Mouse (Mus musculus) spleen, postnatal 10 days (tissue): Measurements from ENCODE around the gene Kcnab1.

Experiments used
- DNase-seq, 2 experiments: peaks; one replicate each; pipeline ENCODE4 v3.0.0; 2021 to 2022; ENCODE audit warnings: low spot score in 2 of 2

Kcnab1 gene

DNA sequence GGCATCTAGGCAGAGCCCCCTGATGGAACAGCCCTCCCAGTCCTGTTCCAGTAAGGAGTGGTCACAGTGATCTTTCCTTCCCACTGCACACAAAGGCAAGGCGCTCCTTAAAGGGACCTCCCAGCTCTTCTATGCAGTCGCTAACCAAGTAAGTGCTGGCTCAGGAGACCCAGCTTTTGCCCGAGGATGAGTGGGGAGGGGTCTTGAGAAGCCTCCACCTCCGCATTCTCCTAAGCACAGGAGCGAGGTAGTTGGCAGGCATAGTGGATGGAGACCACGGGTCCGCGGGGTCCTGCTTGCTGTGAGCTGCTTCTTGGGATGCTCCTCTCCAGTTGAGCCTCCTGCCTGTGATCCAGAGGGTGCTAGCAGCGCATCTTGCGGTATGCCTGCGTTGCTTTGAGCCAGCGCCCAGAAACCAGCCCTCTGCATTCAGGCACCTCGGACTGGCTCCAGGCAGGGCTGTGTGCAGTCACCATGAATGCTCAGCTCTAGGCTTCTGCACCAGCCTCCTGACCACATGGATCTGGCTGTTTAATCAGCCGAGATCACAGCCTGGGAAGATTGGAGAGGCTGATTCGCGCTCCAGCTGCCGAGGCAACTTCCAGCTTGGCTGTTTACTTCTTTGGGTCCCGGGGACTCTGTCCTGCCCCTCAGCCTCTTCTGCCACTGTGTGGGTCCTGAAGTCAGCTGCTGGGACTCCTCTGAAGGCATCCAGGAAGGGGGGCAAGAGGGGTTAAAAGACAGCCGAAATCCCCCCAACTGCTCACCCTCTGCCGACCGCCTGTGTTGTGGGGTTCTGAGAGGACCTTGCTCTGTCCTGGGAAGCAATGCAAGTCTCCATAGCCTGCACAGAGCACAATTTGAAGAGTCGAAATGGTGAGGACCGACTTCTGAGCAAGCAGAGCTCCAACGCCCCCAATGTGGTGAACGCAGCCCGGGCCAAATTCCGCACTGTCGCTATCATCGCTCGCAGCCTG is at the start of gene Kcnab1:
Kcnab1 (plus strand) TSS at position 440 of the 977 bp plus-strand sequence.
- DNase-seq, result no peak

DNA sequence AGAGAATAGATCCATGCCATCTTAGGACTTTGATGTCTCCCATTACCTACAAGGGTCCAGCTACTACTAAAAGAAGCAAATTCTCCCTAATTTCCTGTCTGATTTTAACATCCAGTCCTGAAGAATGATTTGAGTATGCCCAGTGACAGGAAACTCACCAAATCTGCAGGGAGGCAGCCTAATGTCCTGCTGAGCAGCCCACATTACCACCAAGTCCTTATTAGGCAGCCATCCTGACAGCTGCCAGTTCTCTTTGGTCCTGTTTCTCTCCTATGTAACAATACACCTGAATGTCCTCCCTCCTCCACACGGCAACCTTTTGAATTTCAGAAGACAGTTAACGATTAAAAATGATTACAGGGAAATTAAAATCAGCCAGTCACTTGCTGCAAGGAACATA is 20.9 kb upstream of the Kcnab1 start:
- DNase-seq, result no peak

DNA sequence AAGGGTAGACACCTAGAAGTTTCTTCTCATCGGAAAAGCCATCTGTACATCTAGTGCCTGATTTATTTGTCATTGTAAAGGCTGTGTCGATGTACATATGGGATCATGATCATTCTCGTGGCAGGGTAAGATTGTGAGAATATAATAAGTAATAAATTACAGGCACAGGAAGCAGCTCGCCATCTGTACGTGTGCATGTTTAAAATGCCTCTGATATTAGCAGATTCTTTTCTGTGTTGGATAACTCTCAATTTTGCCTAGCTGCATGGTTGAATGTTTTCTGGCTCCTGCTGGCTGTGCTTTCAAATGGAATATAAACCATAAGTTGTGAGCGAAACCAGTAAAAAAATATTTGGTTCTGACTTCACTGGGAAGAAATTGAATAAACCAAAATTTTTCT is 5.1 kb upstream of the Kcnab1 start:
- no peak for DNase-seq

DNA sequence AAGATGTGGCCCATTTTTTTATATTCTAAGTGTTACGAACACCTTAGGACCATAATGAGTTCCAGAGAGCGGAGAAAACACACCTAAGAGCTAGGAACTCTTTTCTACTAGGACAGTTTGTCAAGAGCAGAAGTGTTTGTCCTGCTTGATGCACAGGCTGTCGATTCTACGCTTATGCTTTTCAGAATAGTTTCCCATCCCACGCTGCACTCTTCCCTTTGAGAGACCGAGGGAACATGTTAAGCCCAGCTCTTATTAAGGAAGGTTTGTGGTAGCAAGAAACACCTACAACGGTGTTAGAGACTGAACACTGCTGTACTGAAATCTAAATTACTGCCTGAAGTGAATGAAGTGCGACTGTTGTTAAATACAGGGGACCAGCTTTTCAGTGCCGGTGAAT is 1.0 kb downstream of the Kcnab1 start:
- no peak for DNase-seq

DNA sequence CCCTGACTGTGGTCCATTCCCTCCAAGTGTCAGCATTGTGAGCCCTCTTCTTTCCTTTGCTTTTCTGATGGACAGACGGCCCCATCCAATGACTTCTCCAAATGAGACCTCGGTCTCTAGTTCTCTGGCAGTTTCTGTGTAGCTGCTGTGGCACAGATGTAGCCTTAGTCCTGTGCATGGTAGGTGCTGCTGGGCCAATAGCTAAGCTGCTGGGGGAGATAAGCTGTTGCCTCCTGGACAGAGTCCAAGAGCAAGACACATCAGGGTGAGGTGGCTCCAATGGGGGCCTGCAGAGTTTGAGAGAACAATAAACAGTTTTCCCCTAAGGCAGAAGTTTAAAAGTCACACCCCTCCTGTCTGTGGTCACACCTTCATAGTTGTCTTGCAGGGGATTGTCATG is 2.0 kb downstream of the Kcnab1 start:
- DNase-seq, result no peak

DNA sequence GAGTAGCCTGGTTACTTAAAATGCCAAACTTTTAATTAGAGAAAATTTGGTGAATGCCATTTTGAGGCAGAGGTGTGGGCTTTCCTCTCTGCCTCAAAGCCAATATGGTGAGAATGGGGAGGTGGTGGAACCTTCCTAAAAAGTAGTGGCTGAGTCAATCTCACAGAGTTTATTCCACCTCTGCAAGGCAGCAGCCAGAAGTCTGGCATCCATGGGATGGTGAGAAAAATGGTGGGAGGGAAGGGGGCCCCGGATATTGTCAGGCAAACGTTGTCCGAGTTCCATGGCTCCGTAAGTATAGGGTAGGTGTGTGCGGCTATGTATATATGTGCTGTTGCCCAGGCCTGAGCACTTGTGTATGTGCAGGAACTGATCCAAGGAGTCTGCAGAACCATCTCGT is 6.0 kb downstream of the Kcnab1 start:
- DNase-seq, result no peak

DNA sequence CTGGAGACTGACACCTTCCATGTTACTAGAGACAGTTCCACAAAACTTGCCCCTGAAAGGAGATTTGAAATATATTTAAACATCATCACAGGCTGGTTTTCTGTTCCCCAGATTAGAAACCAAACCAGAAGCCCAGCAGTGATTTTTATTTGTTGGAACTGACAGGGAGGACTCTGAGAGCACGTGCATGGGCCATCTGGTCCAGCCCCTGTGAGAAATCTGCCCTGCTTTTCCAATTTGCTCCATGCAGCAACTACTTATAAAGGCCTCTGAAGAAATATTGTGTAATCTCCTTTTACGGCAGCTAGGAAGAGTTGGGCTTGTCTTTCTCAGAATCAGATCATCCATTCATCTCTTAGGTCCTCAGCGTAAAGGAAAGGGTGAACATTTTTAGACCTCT is 7.8 kb downstream of the Kcnab1 start:
- DNase-seq, result no peak

DNA sequence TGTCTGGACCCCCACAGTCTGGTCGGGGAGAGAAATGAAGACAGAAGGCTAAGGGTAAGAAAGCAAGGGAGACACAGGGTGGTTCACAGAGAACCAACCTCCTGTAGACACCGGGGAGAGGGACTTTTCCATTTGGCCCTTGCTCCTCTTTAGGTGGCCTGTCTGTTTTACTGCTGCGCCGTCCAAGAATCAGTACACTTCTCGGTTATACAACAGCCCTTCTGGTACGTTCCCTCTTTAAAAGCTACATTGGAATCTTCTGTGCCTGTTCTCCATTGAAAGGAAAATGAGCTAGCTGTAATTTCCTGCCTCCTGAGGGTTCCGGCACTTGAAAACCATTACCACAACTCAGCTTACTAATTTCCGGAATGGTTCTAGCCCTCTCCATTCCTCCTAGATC is 8.2 kb downstream of the Kcnab1 start:
- no peak for DNase-seq

DNA sequence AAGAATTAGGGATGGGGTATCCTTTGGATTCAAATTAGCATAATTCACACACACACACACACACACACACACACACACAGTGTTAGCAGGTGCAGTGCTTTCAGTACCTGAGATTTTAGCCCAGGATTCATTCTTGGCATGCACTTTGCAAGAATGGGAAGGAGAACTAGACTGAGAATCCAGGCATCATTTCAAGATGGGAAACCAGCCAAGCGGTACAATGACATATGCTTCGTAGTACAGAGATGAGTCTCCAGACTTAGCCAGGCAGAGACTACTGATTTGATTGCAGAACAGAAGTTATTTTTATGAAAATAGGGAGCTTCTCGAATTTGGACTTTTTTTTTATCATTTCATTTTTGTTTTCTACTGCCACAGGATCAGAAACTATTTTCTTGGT is 15.8 kb downstream of the Kcnab1 start:
- no peak for DNase-seq

DNA sequence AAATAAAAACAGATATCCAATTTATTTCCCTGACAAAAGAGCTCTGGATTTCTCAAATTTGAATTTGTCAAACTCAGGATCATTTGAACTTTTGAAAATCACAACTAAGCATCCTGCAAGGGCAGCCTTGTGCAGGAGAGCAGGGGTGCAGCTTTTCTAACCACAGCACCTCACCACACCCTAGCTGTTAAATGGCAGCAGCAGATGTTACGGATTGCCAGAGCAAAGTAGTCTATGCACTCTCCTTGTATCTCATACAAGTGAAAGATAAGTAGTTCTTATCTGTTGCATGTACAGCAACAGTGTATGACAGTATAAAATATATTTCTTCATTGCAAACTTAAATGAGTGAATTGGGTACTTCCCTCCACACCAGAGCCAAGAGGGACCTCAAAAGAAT is 20.4 kb downstream of the Kcnab1 start:
- no peak for DNase-seq

DNA sequence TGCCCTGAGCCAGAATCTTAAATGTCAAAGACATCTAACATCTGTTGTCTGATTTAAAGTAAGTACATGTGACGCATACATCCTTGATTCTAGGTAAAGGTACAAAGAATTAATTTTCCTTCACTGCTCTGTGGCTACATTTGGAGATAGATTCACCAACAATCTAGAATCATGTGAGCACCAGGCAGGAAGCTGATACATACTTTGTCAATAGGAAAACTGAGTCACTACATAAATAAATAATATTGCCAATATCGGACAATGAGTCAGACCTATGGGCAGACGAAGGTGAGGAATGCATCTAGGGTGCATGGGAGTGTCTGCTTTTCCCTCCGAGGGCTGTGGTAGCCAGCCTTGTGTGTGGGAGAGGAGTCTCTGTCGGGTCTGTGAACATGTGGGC is 25.7 kb downstream of the Kcnab1 start:
- DNase-seq, result no peak

DNA sequence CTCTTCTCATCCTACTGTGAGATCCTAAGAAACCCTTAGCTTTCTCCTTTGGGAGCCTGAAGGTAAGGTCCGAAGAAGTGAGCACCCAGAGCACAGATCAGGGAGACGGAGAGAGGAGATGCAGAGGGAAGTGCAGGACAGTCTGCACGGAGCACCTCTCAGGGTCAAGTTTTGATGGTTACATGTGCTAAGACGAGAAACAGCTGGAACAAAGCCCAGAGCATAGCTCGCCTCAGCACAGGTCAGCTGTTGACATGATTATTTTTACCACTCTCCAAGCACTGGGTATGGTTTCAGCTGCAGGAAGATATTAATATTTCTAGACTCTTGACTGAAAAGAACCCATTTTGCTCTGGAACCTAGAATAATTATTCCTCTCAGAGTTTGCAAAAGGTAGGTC is 27.7 kb downstream of the Kcnab1 start:
- no peak for DNase-seq

DNA sequence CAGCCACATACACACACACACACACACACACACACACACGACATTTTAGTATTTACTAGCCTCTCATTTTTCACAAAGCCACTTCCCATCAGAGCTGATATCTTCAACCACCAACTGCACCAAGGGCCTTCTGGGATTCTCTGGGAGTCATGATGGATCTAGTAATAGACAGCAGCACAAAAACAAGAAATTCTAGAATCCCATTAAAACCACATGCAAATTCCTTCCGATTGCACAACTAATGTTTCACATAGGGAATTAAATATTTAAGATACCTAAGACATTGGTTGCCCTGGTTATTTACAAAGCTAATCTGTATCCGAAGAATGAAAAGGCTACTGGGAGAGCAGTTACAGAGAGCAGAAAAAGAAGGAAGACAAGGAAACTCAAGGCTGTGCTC is 29.6 kb downstream of the Kcnab1 start:
- no peak for DNase-seq

DNA sequence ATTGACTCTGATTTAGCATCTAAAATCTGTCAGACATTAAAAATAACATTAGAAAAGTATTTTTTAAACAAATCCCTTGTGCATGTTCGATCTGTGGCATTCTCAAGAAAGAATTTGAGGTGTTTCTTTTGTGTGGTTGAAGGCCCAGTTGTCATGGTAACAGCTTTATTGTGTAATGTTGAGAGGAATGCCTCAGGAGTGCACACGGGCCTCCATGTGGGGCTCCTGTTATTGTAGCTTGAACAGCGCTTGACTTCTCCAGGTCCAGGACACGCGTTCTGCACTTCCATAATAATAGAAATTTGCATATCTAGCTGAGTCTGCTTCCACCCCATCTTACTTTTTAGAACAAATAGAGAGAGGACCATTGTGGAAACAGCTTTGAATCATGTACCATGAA is 36.0 kb downstream of the Kcnab1 start:
- no peak for DNase-seq

DNA sequence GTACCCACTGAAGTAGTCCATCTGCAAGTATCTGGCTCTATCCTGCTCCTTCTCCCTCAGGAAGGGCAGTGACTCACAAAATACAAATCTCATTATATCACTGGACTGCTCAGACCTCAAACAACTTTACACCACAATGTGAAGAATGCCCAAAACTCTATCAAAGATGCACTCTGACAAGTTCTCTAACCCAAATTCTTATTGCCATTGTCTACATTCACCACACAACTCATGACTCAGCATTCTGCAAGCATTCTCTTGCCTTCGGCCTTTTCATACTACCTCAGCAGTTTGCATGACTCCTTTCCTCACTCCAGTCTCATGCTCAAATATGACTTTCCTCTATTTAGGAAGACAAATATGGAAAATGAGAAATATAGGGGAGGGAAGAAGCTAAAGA is 42.6 kb downstream of the Kcnab1 start:
- no peak for DNase-seq

DNA sequence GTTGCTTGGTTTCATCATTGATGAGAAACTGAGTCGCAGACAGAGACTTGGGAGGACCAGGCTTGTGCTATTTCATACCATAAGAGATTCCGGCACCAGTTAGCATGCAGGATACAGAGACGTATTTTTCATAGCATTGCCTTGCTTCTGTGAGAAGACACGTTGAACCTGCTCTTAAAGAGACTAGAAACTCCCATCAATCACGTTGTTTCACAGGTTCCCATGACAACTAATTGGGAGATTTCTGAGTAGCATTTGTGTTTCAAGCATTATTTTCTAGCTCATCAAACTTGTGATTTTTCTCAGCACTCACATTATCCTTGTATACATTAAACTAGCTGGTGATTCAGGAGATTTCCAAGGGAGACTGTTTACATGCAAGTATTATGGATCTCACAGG is 63.8 kb downstream of the Kcnab1 start:
- no peak for DNase-seq

DNA sequence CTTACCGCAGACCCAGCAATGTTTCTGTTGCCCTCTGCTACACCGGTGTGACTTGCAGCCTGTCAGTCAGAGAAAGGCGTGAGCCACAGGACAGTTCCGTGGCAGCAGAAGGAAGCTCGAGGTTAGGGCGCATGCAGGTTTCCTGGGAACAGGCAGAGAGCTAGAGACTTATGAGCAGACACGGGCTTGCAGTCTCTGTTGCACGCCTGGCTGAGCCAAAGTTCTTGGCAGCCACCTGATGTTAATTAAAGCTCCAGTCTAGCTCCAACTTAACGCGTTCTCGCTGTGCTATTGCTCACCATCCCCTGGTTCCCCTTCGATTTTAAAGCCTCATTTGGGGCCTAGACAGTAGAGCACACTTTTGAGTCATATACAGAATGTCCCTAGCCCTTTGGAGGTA is 65.4 kb downstream of the Kcnab1 start:
- no peak for DNase-seq

DNA sequence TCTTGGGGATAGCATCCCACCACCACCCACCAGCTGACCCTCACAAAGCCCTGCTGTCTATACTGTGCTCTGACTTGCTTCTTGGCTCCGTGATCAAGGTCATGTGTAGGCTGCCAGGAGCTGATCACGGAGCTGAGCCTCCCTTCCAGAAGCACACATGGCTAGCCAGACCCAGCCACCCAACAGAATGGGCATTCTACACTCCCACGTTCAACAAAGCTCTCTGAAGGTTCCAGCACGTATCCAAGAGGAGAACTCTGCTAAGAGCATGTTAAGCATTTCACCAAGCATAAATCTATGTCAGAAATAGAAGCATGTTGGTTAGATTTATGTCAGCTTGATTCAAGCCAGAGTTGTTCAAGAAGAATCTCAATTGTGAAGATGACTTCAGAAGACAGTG is 66.6 kb downstream of the Kcnab1 start:
- DNase-seq, result no peak

DNA sequence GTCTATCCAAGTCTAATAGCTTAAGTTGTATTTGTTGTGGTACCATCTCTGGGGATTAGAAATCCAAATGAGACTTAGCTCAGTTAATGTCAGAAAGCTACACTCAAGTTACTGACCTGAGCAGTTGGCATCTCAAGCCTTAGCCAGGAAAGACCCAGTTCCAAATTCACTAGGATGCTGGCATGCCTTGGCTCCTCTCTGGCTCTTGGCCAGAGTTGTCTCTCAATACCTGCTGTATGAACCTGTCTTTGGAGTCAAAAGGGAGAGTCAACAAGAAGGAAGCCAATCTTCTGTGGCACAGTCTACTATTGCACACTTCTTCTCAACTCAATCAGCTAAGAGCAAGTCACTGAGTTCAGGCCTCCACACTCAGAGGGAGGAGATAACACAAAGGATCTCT is 67.7 kb downstream of the Kcnab1 start:
- no peak for DNase-seq

DNA sequence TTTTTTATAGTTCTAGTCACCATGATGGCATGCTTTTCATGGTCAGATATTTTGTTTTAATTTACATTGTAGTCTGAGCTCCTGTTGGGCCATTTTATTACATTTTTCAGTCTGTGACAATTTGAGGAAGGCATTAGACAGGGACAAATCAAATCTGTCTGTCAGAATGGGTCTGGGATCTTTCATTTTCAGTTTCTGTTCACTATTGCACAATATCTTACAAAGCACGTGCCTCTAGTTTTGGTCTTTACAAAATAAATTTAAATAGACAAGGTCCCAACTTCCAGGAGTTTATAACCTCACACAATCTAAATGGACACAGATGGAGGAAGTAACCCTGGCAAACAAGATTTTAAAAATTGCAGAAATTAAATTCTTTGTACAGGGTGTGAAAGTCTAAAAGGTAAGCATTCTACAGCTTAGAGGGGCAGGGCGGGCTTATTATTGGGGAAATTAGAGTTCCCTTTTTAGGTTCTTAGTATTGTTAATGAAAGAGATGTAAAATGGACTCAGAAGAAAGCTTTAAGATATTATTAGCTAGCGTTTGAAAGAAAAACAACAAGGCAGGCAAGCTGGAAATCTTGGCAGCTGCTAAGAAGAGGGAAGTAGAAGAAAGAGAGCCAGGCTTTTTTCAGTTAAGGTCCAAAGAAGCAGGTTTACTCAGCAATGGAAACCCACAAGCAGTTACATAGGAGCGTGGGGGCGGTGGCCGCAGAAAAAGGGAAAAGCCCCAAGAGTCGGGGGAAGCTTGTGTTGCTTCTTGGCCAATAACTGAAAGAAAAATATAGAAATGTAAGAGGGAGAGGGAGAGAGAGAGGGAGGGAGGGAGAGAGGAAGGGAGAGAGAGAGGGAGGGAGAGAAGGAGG is 78.9 kb downstream of the Kcnab1 start:
- DNase-seq, result no peak

DNA sequence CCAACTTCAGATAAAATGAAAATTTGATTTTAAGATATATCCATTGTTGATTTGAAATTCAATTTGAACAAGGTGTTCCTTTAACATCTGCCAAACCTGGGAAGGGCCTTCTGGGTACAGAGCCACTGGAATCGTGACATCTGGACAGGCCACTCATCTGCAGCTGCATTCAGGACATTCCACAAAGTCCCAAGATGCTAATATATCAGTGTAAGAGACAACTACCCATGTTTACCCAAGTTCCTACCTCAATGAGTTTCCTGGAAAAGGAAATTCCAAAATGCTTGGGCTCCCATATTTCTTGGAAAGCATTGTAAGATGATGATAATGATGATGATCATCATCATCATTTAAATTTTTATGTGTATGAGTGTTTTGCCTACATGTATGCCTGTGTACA is 91.4 kb downstream of the Kcnab1 start:
- DNase-seq, result no peak

DNA sequence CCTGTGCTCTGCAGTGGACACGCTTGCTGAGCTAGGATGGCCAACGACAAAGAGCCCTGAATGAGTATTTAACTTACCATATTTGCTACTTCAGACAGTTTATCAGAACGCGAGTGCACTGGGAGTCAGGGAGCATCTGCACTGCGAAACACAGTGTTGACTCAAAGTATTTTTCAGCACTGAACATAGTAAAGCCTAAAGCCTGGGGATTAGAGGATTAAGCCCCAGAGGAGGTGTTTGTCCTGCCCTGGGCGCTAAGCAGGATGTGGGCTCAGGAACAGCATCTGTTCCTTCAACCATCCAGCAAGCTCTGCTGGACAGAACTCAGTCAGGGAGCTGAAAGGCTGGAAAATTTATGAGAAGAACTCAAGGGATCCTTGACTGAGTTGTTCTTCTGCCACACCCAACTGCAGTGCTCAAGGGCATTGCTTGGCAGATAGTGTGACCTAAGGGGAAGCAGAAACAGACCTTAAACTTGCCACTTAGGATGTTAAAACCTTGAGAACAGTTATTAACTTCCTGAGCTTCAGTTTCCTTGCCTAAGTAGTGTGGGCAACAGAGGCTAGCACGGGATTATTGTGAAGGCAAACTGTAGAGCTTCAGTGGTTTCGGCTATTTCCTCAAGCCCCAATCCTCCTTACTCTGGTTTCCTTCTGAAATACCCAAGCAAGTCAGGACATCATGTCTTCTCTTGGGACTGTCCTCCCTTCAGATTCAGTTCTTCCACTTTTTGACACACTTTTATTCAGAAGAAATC is 94.4 kb downstream of the Kcnab1 start:
- DNase-seq, result no peak
